In genomic region chr16:30008451-30009357, GRCm38 (mm10) we compare ENCODE assay signal across 7 mouse cellular contexts. TPM values are rescaled to one million over a fixed set of nuclear protein-coding genes. Genes with fewer than 3 reads are reported as not detected.
DNase-seq lines count a peak whose midpoint lies in the region; ATAC-seq lines count a peak whose summit lies in the region.

No protein-coding gene starts in this region.

- WGBS in limb, embryonic 12.5 days: 1% methylated on average over 49 of the region's 62 CpGs
- WGBS in midbrain, embryonic 15.5 days: under 1% methylated on average over 61 of the region's 62 CpGs

- H3K9ac ChIP-seq in limb, embryonic 12.5 days (replicated peaks): peak overlapping the region; percentile 59
- H3K9ac ChIP-seq in midbrain, embryonic 15.5 days: peak overlapping the region; percentile 56

- H3K9me3 ChIP-seq in limb, embryonic 12.5 days: peaks cover 5% of the 10 kb centered on the region; the same call in 1 of the 2 replicates
- H3K9me3 ChIP-seq in midbrain, embryonic 15.5 days: no peaks in the 10 kb centered on the region

- no peaks in the 10 kb centered on the region; the same call in 1 of the 2 replicates for H3K27me3 ChIP-seq in limb, embryonic 12.5 days
- peaks cover 17% of the 10 kb centered on the region; the same call in 1 of the 2 replicates for H3K27me3 ChIP-seq in midbrain, embryonic 15.5 days (replicated peaks)

- peak; percentile 67 for ATAC-seq in granulocyte monocyte progenitor cell, adult 5-6 weeks (replicated peaks; ENCODE audit: poor library complexity, severe bottlenecking)
- ATAC-seq in limb, embryonic 12.5 days (ENCODE audit: insufficient number of reproducible peaks, insufficient read depth, low FRiP score, low TSS enrichment, low read depth): peak; percentile 93
- ATAC-seq in midbrain, embryonic 15.5 days (replicated peaks): peak; percentile 95

- peak overlapping the region; percentile 89 for H3K4me2 ChIP-seq in limb, embryonic 12.5 days
- peak overlapping the region; percentile 97 for H3K4me2 ChIP-seq in midbrain, embryonic 15.5 days

- H3K4me3 ChIP-seq in limb, embryonic 12.5 days (replicated peaks): peak overlapping the region; percentile 44
- H3K4me3 ChIP-seq in midbrain, embryonic 15.5 days: peak overlapping the region; percentile 53

- H3K27ac ChIP-seq in limb, embryonic 12.5 days: peak overlapping the region; percentile 89
- H3K27ac ChIP-seq in midbrain, embryonic 15.5 days: peak overlapping the region; percentile 55

- no peaks in the 10 kb centered on the region for H3K36me3 ChIP-seq in limb, embryonic 12.5 days
- no peaks in the 10 kb centered on the region for H3K36me3 ChIP-seq in midbrain, embryonic 15.5 days (replicated peaks)

- H3K4me1 ChIP-seq in limb, embryonic 12.5 days (replicated peaks): peaks cover 49% of the 10 kb centered on the region
- H3K4me1 ChIP-seq in midbrain, embryonic 15.5 days: peaks cover 17% of the 10 kb centered on the region

- DNase-seq in adrenal gland, adult 2 months: peak; percentile 94
- DNase-seq in embryo, embryonic 9.5 days (ENCODE audit: extremely low spot score): peak; percentile 89
- DNase-seq in kidney, adult 18-20 months: peak; percentile 92
- peak; percentile 17 to 44 for DNase-seq in spleen, postnatal 14 days (ENCODE audit: low spot score in 2 of 2)

RNA-seq across cellular contexts. Expression of gene Hes1, which starts 55.5 kb away (rescaled TPM):
- total RNA-seq in adrenal gland, adult 2 months (2021): 10 to 100 TPM; 13.3 to 40.9 TPM
- 199 and 336 TPM in 2 replicates for polyA plus RNA-seq in adrenal gland, adult 2 months (2012; rRNA removed)
- total RNA-seq in granulocyte monocyte progenitor cell, adult 5-6 weeks (2014; fragmentation: Nextera tagmentation): not detected in 2 replicates
- total RNA-seq in granulocyte monocyte progenitor cell, adult 5-6 weeks (2017): not detected in 2 replicates
- 74.9 and 76.9 TPM in 2 replicates for polyA plus RNA-seq in limb, embryonic 12.5 days (2016; fragmentation: Nextera tagmentation; extraction: Ambion mirVana)
- 11.1 and 12.4 TPM in 2 replicates for polyA plus RNA-seq in midbrain, embryonic 15.5 days (2015; fragmentation: Nextera tagmentation; extraction: Ambion mirVana)

Comparison
In these comparisons a context has a peak if more than half of its experiments do, and no peak if none do; other contexts are left out.
1. Peak in every context shown above with its lines: DNase-seq, ATAC-seq, H3K4me3 ChIP-seq and H3K27ac ChIP-seq.
2. DNase-seq: peak in every context shown above with its lines; median percentile 94 in adrenal gland, adult 2 months; 92 in kidney, adult 18-20 months; 89 in embryo, embryonic 9.5 days; 30 in spleen, postnatal 14 days.